Mouse (Mus musculus): Measurements from ENCODE around the gene Prap1. TPM values are rescaled to one million over a fixed set of nuclear protein-coding genes. Genes with fewer than 3 reads are reported as not detected.

The Prap1 gene
- polyA plus RNA-seq, 1 experiment from 2014 or later = not detected

- 48% methylated on average over 5 of the region's 5 CpGs for WGBS
- no peak overlapping the region for H3K4me3 ChIP-seq
- no peak overlapping the region for H3K27ac ChIP-seq
- no peaks in the 10 kb centered on the region for H3K9me3 ChIP-seq
- no peaks in the 10 kb centered on the region; the same call in 1 of the 2 replicates for H3K27me3 ChIP-seq
- 0 out of 2 replicates have a peak, but pooled peaks cover 4% of the 10 kb centered on the region for H3K4me1 ChIP-seq
- no peak overlapping the region for H3K4me2 ChIP-seq (replicated peaks)
- ATAC-seq (ENCODE audit: insufficient number of reproducible peaks, insufficient read depth, low FRiP score, low TSS enrichment) = peak; percentile 36; the same call in 1 of the 2 replicates
- H3K36me3 ChIP-seq = no peaks in the 10 kb centered on the region
- no peak overlapping the region for H3K9ac ChIP-seq
Observed at GRCm38 (mm10) chr7:140094954-140095353, 1.8 kb downstream of the Prap1 start.

GRCm38 (mm10) chr7:140095556-140095955 is 2.4 kb downstream of the Prap1 start:
- Histone ChIP-seq H3K4me3 (no peak overlapping the region), H3K9ac (no peak overlapping the region), H3K4me1 (0 out of 2 replicates have a peak, but pooled peaks cover 4% of the 10 kb centered on the region), H3K4me2 (replicated peaks) (no peak overlapping the region), H3K36me3 (no peaks in the 10 kb centered on the region), H3K27me3 (no peaks in the 10 kb centered on the region; the same call in 1 of the 2 replicates), H3K27ac (no peak overlapping the region; the same call in 1 of the 2 replicates), H3K9me3 (no peaks in the 10 kb centered on the region)
- 47% methylated on average over 1 of the region's 1 CpGs for WGBS
- no peak for ATAC-seq (ENCODE audit: insufficient number of reproducible peaks, insufficient read depth, low FRiP score, low TSS enrichment)

- H3K27ac ChIP-seq = no peak overlapping the region
- no peak overlapping the region for H3K4me2 ChIP-seq (replicated peaks)
- no peaks in the 10 kb centered on the region; the same call in 1 of the 2 replicates for H3K27me3 ChIP-seq
- ATAC-seq (ENCODE audit: insufficient number of reproducible peaks, insufficient read depth, low FRiP score, low TSS enrichment) = no peak
- no peak overlapping the region for H3K4me3 ChIP-seq
- no peaks in the 10 kb centered on the region for H3K36me3 ChIP-seq
- 0 out of 2 replicates have a peak, but pooled peaks cover 4% of the 10 kb centered on the region for H3K4me1 ChIP-seq
- H3K9me3 ChIP-seq = no peaks in the 10 kb centered on the region
- no peak overlapping the region for H3K9ac ChIP-seq
Observed at GRCm38 (mm10) chr7:140096055-140096454, 2.9 kb downstream of the Prap1 start.

- ATAC-seq (ENCODE audit: insufficient number of reproducible peaks, insufficient read depth, low FRiP score, low TSS enrichment) = no peak
- no peak overlapping the region for H3K4me3 ChIP-seq
- WGBS = 88% methylated on average over 1 of the region's 1 CpGs
Observed at GRCm38 (mm10) chr7:140098466-140098865, 5.3 kb downstream of the Prap1 start.

GRCm38 (mm10) chr7:140101498-140101897 is 8.3 kb downstream of the Prap1 start:
- ATAC-seq (ENCODE audit: insufficient number of reproducible peaks, insufficient read depth, low FRiP score, low TSS enrichment) = no peak
- H3K27ac ChIP-seq = no peak overlapping the region
- H3K27me3 ChIP-seq = no peaks in the 10 kb centered on the region
- peak overlapping the region; percentile 63; the same call in 1 of the 2 replicates for H3K9ac ChIP-seq
- H3K4me1 ChIP-seq = peaks cover 8% of the 10 kb centered on the region; the same call in 1 of the 2 replicates
- peaks cover 15% of the 10 kb centered on the region for H3K36me3 ChIP-seq
- H3K9me3 ChIP-seq = no peaks in the 10 kb centered on the region
- H3K4me2 ChIP-seq (replicated peaks) = peak overlapping the region; percentile 69
- WGBS = 72% methylated on average over 10 of the region's 10 CpGs
- peak overlapping the region; percentile 43 for H3K4me3 ChIP-seq

More at GRCm38 (mm10) chr7:140098466-140098865, 5.3 kb downstream of the Prap1 start:
- no peaks in the 10 kb centered on the region; the same call in 1 of the 2 replicates for H3K27me3 ChIP-seq
- H3K9me3 ChIP-seq = no peaks in the 10 kb centered on the region
- H3K9ac ChIP-seq = no peak overlapping the region
- H3K4me1 ChIP-seq = peaks cover 11% of the 10 kb centered on the region; the same call in 1 of the 2 replicates
- H3K27ac ChIP-seq = no peak overlapping the region
- H3K36me3 ChIP-seq = no peaks in the 10 kb centered on the region
- H3K4me2 ChIP-seq (replicated peaks) = no peak overlapping the region

- Histone ChIP-seq H3K9ac (peak within 1 kb of the TSS; percentile 63), H3K27me3 (no peaks in the 10 kb centered on the region), H3K4me3 (peak within 1 kb of the TSS; percentile 43), H3K4me2 (replicated peaks) (peak within 1 kb of the TSS; percentile 69), H3K9me3 (no peaks in the 10 kb centered on the region), H3K36me3 (peaks cover 20% of the 10 kb centered on the region), H3K4me1 (peaks cover 8% of the 10 kb centered on the region; the same call in 1 of the 2 replicates), H3K27ac (no peak within 1 kb of the TSS)
- WGBS = 2% methylated on average over 30 of the region's 30 CpGs
- peak; percentile 80 for ATAC-seq (ENCODE audit: insufficient number of reproducible peaks, insufficient read depth, low FRiP score, low TSS enrichment)
Observed at GRCm38 (mm10) chr7:140101993-140102860, 9.0 kb downstream of the Prap1 start, which contains the start of gene Fuom. Fuom (minus strand) TSS chr7:140102441.

- no peak overlapping the region for H3K9ac ChIP-seq
- no peak for ATAC-seq (ENCODE audit: insufficient number of reproducible peaks, insufficient read depth, low FRiP score, low TSS enrichment)
- no peak overlapping the region for H3K4me2 ChIP-seq (replicated peaks)
- H3K4me1 ChIP-seq = peaks cover 8% of the 10 kb centered on the region; the same call in 1 of the 2 replicates
- no peaks in the 10 kb centered on the region for H3K27me3 ChIP-seq
- 57% methylated on average over 4 of the region's 4 CpGs for WGBS
- H3K9me3 ChIP-seq = no peaks in the 10 kb centered on the region
- H3K27ac ChIP-seq = no peak overlapping the region
- H3K4me3 ChIP-seq = no peak overlapping the region
- peaks cover 38% of the 10 kb centered on the region for H3K36me3 ChIP-seq
Observed at GRCm38 (mm10) chr7:140104009-140104408, 10.8 kb downstream of the Prap1 start.

- WGBS = 79% methylated on average over 3 of the region's 3 CpGs
- Histone ChIP-seq H3K36me3 (peaks cover 59% of the 10 kb centered on the region), H3K9me3 (no peaks in the 10 kb centered on the region), H3K4me1 (peaks cover 4% of the 10 kb centered on the region; the same call in 1 of the 2 replicates), H3K4me3 (no peak overlapping the region), H3K4me2 (replicated peaks) (no peak overlapping the region), H3K27me3 (no peaks in the 10 kb centered on the region), H3K27ac (no peak overlapping the region), H3K9ac (no peak overlapping the region)
- no peak for ATAC-seq (ENCODE audit: insufficient number of reproducible peaks, insufficient read depth, low FRiP score, low TSS enrichment)
Observed at GRCm38 (mm10) chr7:140111943-140112342, 18.7 kb downstream of the Prap1 start.

- peak within 1 kb of the TSS; percentile 74 for H3K4me3 ChIP-seq
- peak within 1 kb of the TSS; percentile 73 for H3K9ac ChIP-seq
- no peaks in the 10 kb centered on the region for H3K9me3 ChIP-seq
- H3K27me3 ChIP-seq = no peaks in the 10 kb centered on the region
- peak; percentile 78 for ATAC-seq (ENCODE audit: insufficient number of reproducible peaks, insufficient read depth, low FRiP score, low TSS enrichment)
- peak within 1 kb of the TSS; percentile 72 for H3K27ac ChIP-seq
- H3K4me1 ChIP-seq = peaks cover 4% of the 10 kb centered on the region; the same call in 1 of the 2 replicates
- peak within 1 kb of the TSS; percentile 65 for H3K4me2 ChIP-seq (replicated peaks)
- peaks cover 22% of the 10 kb centered on the region for H3K36me3 ChIP-seq
- 3% methylated on average over 23 of the region's 23 CpGs for WGBS
Observed at GRCm38 (mm10) chr7:140115583-140116328, 22.6 kb downstream of the Prap1 start, which contains the start of gene Paox. Paox (plus strand) TSS chr7:140115799.

- H3K9me3 ChIP-seq = no peaks in the 10 kb centered on the region
- H3K4me3 ChIP-seq = peak within 1 kb of the TSS; percentile 74
- peak within 1 kb of the TSS; percentile 65 for H3K4me2 ChIP-seq (replicated peaks)
- peak; percentile 87 for ATAC-seq (ENCODE audit: insufficient number of reproducible peaks, insufficient read depth, low FRiP score, low TSS enrichment)
- no peaks in the 10 kb centered on the region for H3K27me3 ChIP-seq
- H3K36me3 ChIP-seq = peaks cover 14% of the 10 kb centered on the region
- WGBS = 4% methylated on average over 28 of the region's 28 CpGs
- peak within 1 kb of the TSS; percentile 73 for H3K9ac ChIP-seq
- peak within 1 kb of the TSS; percentile 72 for H3K27ac ChIP-seq
- H3K4me1 ChIP-seq = peaks cover 4% of the 10 kb centered on the region; the same call in 1 of the 2 replicates
Observed at GRCm38 (mm10) chr7:140116329-140117054, 23.3 kb downstream of the Prap1 start, which contains the start of gene Echs1. Echs1 (minus strand) TSS chr7:140116476.

GRCm38 (mm10) chr7:140120484-140120883 is 27.3 kb downstream of the Prap1 start:
- no peaks in the 10 kb centered on the region for H3K4me1 ChIP-seq
- no peak overlapping the region for H3K9ac ChIP-seq
- no peaks in the 10 kb centered on the region for H3K36me3 ChIP-seq
- H3K4me3 ChIP-seq = no peak overlapping the region
- ATAC-seq (ENCODE audit: insufficient number of reproducible peaks, insufficient read depth, low FRiP score, low TSS enrichment) = no peak
- 91% methylated on average over 2 of the region's 2 CpGs for WGBS
- no peaks in the 10 kb centered on the region for H3K27me3 ChIP-seq
- H3K9me3 ChIP-seq = no peaks in the 10 kb centered on the region
- no peak overlapping the region for H3K27ac ChIP-seq
- no peak overlapping the region for H3K4me2 ChIP-seq (replicated peaks)
